In the genomic region with DNA sequence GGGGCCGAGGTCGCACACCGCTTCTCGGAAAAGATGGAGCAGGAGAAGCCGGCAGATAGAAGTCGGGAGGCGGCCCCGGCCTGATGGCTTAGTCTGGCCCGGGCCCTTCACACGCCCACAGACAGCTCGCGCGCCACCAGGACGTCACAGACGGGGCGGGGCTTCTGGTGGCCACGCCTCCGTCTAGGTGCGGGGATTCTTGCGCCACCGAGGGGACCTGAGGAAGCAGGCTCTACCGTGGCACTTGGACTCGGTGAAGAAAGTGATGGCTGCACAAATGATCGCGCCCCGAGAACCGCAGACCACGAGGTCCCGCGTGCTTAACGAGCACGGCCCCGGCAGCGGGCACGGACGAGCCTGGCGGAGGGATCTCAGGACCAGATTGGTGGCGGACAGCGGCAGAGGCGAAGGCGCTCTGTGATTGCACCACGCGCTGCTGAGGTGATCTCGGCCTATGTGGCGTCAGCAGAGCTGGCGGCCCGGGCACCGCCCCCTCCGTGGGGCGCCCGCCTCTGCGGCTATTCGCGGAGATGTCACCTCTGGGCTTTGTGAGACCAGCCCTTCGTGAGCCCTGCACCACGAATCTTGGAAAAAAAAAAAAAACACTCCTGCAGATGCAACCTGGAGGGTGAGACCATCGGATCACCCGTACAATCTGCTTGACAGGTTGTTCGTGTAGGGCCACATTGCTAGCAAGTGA, we compare ENCODE assay signal across 8 mouse cellular contexts. TPM values are rescaled to one million over a fixed set of nuclear protein-coding genes. Genes with fewer than 3 reads are reported as not detected.
DNase-seq lines count a peak whose midpoint lies in the region; ATAC-seq and TF ChIP-seq lines count a peak whose summit lies in the region.

A gene (minus strand): TSS at position 406 of the 700 bp plus-strand sequence.

- TF ChIP-seq POLR2A in liver, adult 2 months (IDR thresholded peaks at IDR 0.05; ENCODE audit: extremely low read depth, insufficient read depth, low read length), result peak; percentile 42; the same call in 1 of the 2 replicates
- peak; percentile 52 for TF ChIP-seq POLR2A in myocyte (IDR thresholded peaks at IDR 0.05; ENCODE audit: insufficient read length, low read depth)

- no peaks in the 10 kb centered on the region for H3K4me1 ChIP-seq in heart, embryonic 11.5 days (ENCODE audit: control insufficient read depth, insufficient read depth, low read length)
- peaks cover 11% of the 10 kb centered on the region for H3K4me1 ChIP-seq in kidney, embryonic 16.5 days (ENCODE audit: insufficient read depth, low read length)
- peaks cover 8% of the 10 kb centered on the region; the same call in 1 of the 2 replicates for H3K4me1 ChIP-seq in liver, adult 2 months (ENCODE audit: control insufficient read depth, insufficient read depth, low read length)

- peak within 1 kb of the TSS; percentile 77 for H3ac ChIP-seq in myocyte (ENCODE audit: control insufficient read depth, insufficient read length)

- TF ChIP-seq CTCF in liver, adult 2 months (IDR thresholded peaks at IDR 0.05; ENCODE audit: low read depth, low read length), result no peak

- under 1% methylated on average over 57 of the region's 59 CpGs for WGBS in heart, embryonic 11.5 days (ENCODE audit: insufficient replicate concordance)
- WGBS in kidney, embryonic 16.5 days, result under 1% methylated on average over 59 of the region's 59 CpGs
- under 1% methylated on average over 58 of the region's 59 CpGs for WGBS in liver, adult 2 months

- no peaks in the 10 kb centered on the region for H3K27me3 ChIP-seq in heart, embryonic 11.5 days (ENCODE audit: control insufficient read depth, insufficient read depth, low read length)
- no peaks in the 10 kb centered on the region for H3K27me3 ChIP-seq in kidney, embryonic 16.5 days (ENCODE audit: insufficient read depth, low read length)
- H3K27me3 ChIP-seq in liver, adult 2 months (ENCODE audit: control insufficient read depth, insufficient read depth, low read length), result no peaks in the 10 kb centered on the region
- no peaks in the 10 kb centered on the region for H3K27me3 ChIP-seq in myocyte (ENCODE audit: control insufficient read depth, insufficient read depth, insufficient read length)
- H3K27me3 ChIP-seq in splenic B cell, adult 2 months (ENCODE audit: control insufficient read depth, insufficient read depth, low read length, poor library complexity, severe bottlenecking), result no peaks in the 10 kb centered on the region; the same call in 1 of the 2 replicates

- peak within 1 kb of the TSS; percentile 82 for H3K4me2 ChIP-seq in heart, embryonic 11.5 days
- H3K4me2 ChIP-seq in kidney, embryonic 16.5 days (replicated peaks; ENCODE audit: low read depth, low read length), result peak within 1 kb of the TSS; percentile 66
- H3K4me2 ChIP-seq in myocyte (ENCODE audit: low read depth), result peak within 1 kb of the TSS; percentile 89

- DNase-seq in B cell, adult 2 months, result peak; percentile 92 to 94
- DNase-seq in brain, adult 2 months (ENCODE audit: low read depth, low spot score), result peak; percentile 99
- peak; percentile 88 for DNase-seq in liver, adult 2 months (ENCODE audit: extremely low read depth, low read depth, low spot score)
- peak; percentile 95 for DNase-seq in splenic B cell, adult 2 months (ENCODE audit: low read depth, low spot score)

- peak within 1 kb of the TSS; percentile 93 for H3K27ac ChIP-seq in heart, embryonic 11.5 days (ENCODE audit: low read depth, low read length)
- H3K27ac ChIP-seq in kidney, embryonic 16.5 days (ENCODE audit: low read length), result peak within 1 kb of the TSS; percentile 95
- peak within 1 kb of the TSS; percentile 89 for H3K27ac ChIP-seq in liver, adult 2 months (replicated peaks; ENCODE audit: insufficient read depth, low read depth, low read length)

- H3K9me3 ChIP-seq in heart, embryonic 11.5 days (replicated peaks; ENCODE audit: control insufficient read depth, low read length), result no peaks in the 10 kb centered on the region
- peaks cover 2% of the 10 kb centered on the region; the same call in 1 of the 2 replicates for H3K9me3 ChIP-seq in kidney, embryonic 16.5 days (ENCODE audit: low read length)

- peak within 1 kb of the TSS; percentile 85 for H3K9ac ChIP-seq in heart, embryonic 11.5 days (ENCODE audit: low read depth, low read length)
- peak within 1 kb of the TSS; percentile 77 for H3K9ac ChIP-seq in kidney, embryonic 16.5 days (replicated peaks; ENCODE audit: low read length)
- H3K9ac ChIP-seq in liver, adult 2 months (ENCODE audit: low read depth, low read length), result peak within 1 kb of the TSS; percentile 86

- H3K4me3 ChIP-seq in heart, embryonic 11.5 days (ENCODE audit: low read depth, low read length), result peak within 1 kb of the TSS; percentile 98
- peak within 1 kb of the TSS; percentile 89 for H3K4me3 ChIP-seq in kidney, embryonic 16.5 days (ENCODE audit: low read length)
- peak within 1 kb of the TSS; percentile 87 for H3K4me3 ChIP-seq in liver, adult 2 months (ENCODE audit: insufficient read depth, low read depth, low read length)
- H3K4me3 ChIP-seq in myocyte, result peak within 1 kb of the TSS; percentile 92

- peaks cover 20% of the 10 kb centered on the region for H3K36me3 ChIP-seq in heart, embryonic 11.5 days (ENCODE audit: control insufficient read depth, insufficient read depth, low read length)
- peaks cover 26% of the 10 kb centered on the region for H3K36me3 ChIP-seq in kidney, embryonic 16.5 days (ENCODE audit: insufficient read depth, low read length)
- H3K36me3 ChIP-seq in liver, adult 2 months (ENCODE audit: control insufficient read depth, insufficient read depth, low read length), result peaks cover 24% of the 10 kb centered on the region
- H3K36me3 ChIP-seq in myocyte (ENCODE audit: control insufficient read depth, insufficient read depth), result peaks cover 29% of the 10 kb centered on the region
- peaks cover 9% of the 10 kb centered on the region; the same call in 1 of the 2 replicates for H3K36me3 ChIP-seq in splenic B cell, adult 2 months (ENCODE audit: control insufficient read depth, insufficient read depth, low read length, poor library complexity, severe bottlenecking)

- ATAC-seq in erythroblast, adult 5-6 weeks (replicated peaks; ENCODE audit: low FRiP score, poor library complexity, severe bottlenecking), result peak; percentile 98
- ATAC-seq in heart, embryonic 11.5 days (replicated peaks; ENCODE audit: insufficient number of reproducible peaks, low FRiP score, low TSS enrichment), result peak; percentile 99
- peak; percentile 98 for ATAC-seq in kidney, embryonic 16.5 days (ENCODE audit: low FRiP score, low TSS enrichment)

- peaks cover 4% of the 10 kb centered on the region; the same call in 1 of the 2 replicates for H3K79me2 ChIP-seq in liver, adult 2 months (ENCODE audit: control insufficient read depth, insufficient read depth, low read length)
- H3K79me2 ChIP-seq in myocyte (ENCODE audit: control insufficient read depth, insufficient read depth), result peaks cover 41% of the 10 kb centered on the region

TF ChIP-seq in myocyte, 11 proteins besides CTCF, POLR2A, EP300 and RAD21:
- TF ChIP-seq POLR2AphosphoS2 (IDR thresholded peaks at IDR 0.05; ENCODE audit: insufficient read length, low read depth), result peak; percentile 73
- TF ChIP-seq CEBPB (IDR thresholded peaks at IDR 0.05; ENCODE audit: insufficient read depth, poor library complexity, severe bottlenecking), result 0 out of 2 replicates have a peak, but pooled peaks have one; percentile 10
- TF ChIP-seq MYOD1 (IDR thresholded peaks at IDR 0.05; ENCODE audit: control insufficient read depth in 1 of 3, insufficient read length in 2 of 3, low read depth in 2 of 3), result no peak
- peak; percentile 74 for TF ChIP-seq REST (IDR thresholded peaks at IDR 0.05; ENCODE audit: insufficient read depth, insufficient read length)
TF ChIP-seq in myocyte: peak in this region for 3.

RNA-seq across cellular contexts. Expression of the gene that starts here (rescaled TPM):
- total RNA-seq in erythroblast, adult 5-6 weeks (2015; ENCODE audit: low replicate concordance), result 2.5 and 4.8 TPM in 2 replicates
- total RNA-seq in erythroblast, adult 5-6 weeks (2017; ENCODE audit: low replicate concordance), result 5.0 and 6.2 TPM in 2 replicates
- 54.7 and 61.2 TPM in 2 replicates for polyA plus RNA-seq in heart, embryonic 11.5 days (2014; fragmentation: Nextera tagmentation; extraction: Ambion mirVana)
- 67.4 and 69.2 TPM in 2 replicates for polyA plus RNA-seq in kidney, embryonic 16.5 days (2015; fragmentation: Nextera tagmentation; extraction: Ambion mirVana)
- 207 and 253 TPM in 2 replicates for total RNA-seq in liver, adult 2 months (2014; rRNA removed)
- 134 and 144 TPM in 2 replicates for polyA plus RNA-seq in liver, adult 2 months (2012; rRNA removed)
- 108 TPM for polyA plus RNA-seq in myocyte (2012; fragmentation: generic; extraction: Trizol)

Comparison
In these comparisons a context has a peak if more than half of its experiments do, and no peak if none do; other contexts are left out.
1. Peak in every context shown above with its lines: DNase-seq, ATAC-seq, H3K4me3 ChIP-seq and H3K27ac ChIP-seq.
2. RNA of the gene that starts here (total RNA-seq): 207 to 253 TPM in liver, adult 2 months; 2.5 to 6.2 TPM in erythroblast, adult 5-6 weeks; every median in the first group is over 10 times any median in the second.